Mouse (Mus musculus): ENCODE measurements at regions not wholly inside any gene's neighbourhood (a gene's known extent, or its start where the extent isn't known, plus 50 kb on each side); places are given as distances from the start of the nearest gene placed in this dataset.

DNA sequence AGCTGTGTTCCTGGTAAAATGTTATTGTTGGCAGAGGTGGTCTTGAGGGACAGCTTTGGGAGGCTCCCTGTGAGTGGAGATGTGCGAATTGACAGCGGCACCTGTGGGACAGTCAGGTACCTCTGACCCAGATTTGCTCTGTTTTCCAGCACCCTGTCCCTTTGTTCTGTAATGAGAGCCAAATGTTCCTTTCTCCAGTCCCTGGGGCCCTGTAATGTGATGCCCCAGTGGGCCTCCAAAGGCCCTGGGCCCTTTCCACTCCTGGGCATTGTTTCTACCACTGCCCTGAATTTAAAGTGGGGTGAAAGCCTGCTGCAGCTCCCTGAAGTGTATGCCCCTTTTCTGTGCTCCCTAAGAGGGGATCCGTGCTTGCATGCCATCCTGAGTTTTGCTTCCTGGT is 198.6 kb upstream of the Eya4 start:
- TF ChIP-seq POLR2A (IDR thresholded peaks at IDR 0.05; ENCODE audit: low read depth, low read length): no peak
- TF ChIP-seq CTCF (IDR thresholded peaks at IDR 0.05; ENCODE audit: borderline replicate concordance, insufficient read depth, low read length): no peak

Measured in embryonic fibroblast, embryonic 13.5 days (primary cell).